Comparison of ENCODE assay signal across 8 mouse cellular contexts in genomic region chr5:52783251-52783620, GRCm38 (mm10). TPM values are rescaled to one million over a fixed set of nuclear protein-coding genes. Genes with fewer than 3 reads are reported as not detected.
DNase-seq lines count a peak whose midpoint lies in the region; ATAC-seq and TF ChIP-seq lines count a peak whose summit lies in the region.

No protein-coding gene starts in this region.

- DNase-seq in embryo, embryonic 10.5 days (ENCODE audit: low spot score): peak; percentile 65
- DNase-seq in embryo, embryonic 9.5 days (ENCODE audit: extremely low spot score): no peak
- peak in 1 of 3 experiments; percentile 14 for DNase-seq in liver, embryonic 14.5 days (ENCODE audit: low read depth in 3 of 3, low spot score in 3 of 3)
- no peak for DNase-seq in ovary, postnatal 10 days (ENCODE audit: low spot score)
- no peak for DNase-seq in thymus, postnatal 14 days
- no peak for DNase-seq in right cerebral cortex, postnatal 4 days

- H3K27me3 ChIP-seq in C2C12 (ENCODE audit: control insufficient read depth, insufficient read depth, insufficient read length): no peaks in the 10 kb centered on the region
- no peaks in the 10 kb centered on the region for H3K27me3 ChIP-seq in forebrain, embryonic 13.5 days
- no peaks in the 10 kb centered on the region for H3K27me3 ChIP-seq in liver, embryonic 14.5 days (ENCODE audit: control insufficient read depth, insufficient read depth, low read length)

- no peaks in the 10 kb centered on the region for H3K4me1 ChIP-seq in forebrain, embryonic 13.5 days
- peaks cover 5 to 7% of the 10 kb centered on the region in 2 experiments for H3K4me1 ChIP-seq in liver, embryonic 14.5 days (replicated peaks; ENCODE audit: control insufficient read depth in 2 of 2, insufficient read depth in 2 of 2, low read length in 1 of 2)

- peak overlapping the region; percentile 65 for H3K4me2 ChIP-seq in forebrain, embryonic 13.5 days
- peak overlapping the region; percentile 73 for H3K4me2 ChIP-seq in liver, embryonic 14.5 days (ENCODE audit: low read depth)

- H3K36me3 ChIP-seq in C2C12 (ENCODE audit: control insufficient read depth, insufficient read depth): peaks cover 18% of the 10 kb centered on the region
- peaks cover 9% of the 10 kb centered on the region; the same call in 1 of the 2 replicates for H3K36me3 ChIP-seq in forebrain, embryonic 13.5 days (ENCODE audit: poor library complexity, severe bottlenecking)
- no peaks in the 10 kb centered on the region for H3K36me3 ChIP-seq in liver, embryonic 14.5 days (replicated peaks; ENCODE audit: control insufficient read depth, insufficient read depth, low read depth)

- TF ChIP-seq EP300 in liver, embryonic 14.5 days (IDR thresholded peaks at IDR 0.05; ENCODE audit: low read depth): no peak

- H3K4me3 ChIP-seq in C2C12 (ENCODE audit: insufficient read depth, poor library complexity, severe bottlenecking): peak overlapping the region; percentile 60
- peak overlapping the region; percentile 72 for H3K4me3 ChIP-seq in forebrain, embryonic 13.5 days
- H3K4me3 ChIP-seq in liver, embryonic 14.5 days (ENCODE audit: insufficient read depth in 1 of 2, low read depth in 2 of 2, low read length in 2 of 2): peak overlapping the region; percentile 94 to 97

- H3K79me3 ChIP-seq in C2C12 (ENCODE audit: low read depth): peaks cover 19% of the 10 kb centered on the region

- 2% methylated on average over 9 of the region's 9 CpGs for WGBS in forebrain, embryonic 13.5 days
- WGBS in liver, embryonic 14.5 days (ENCODE audit: insufficient replicate concordance): 0% methylated on average over 9 of the region's 9 CpGs

- no peaks in the 10 kb centered on the region for H3K9me3 ChIP-seq in forebrain, embryonic 13.5 days (replicated peaks)
- H3K9me3 ChIP-seq in liver, embryonic 14.5 days (ENCODE audit: control insufficient read depth, low read length): no peaks in the 10 kb centered on the region

- peak overlapping the region; percentile 87 for H3ac ChIP-seq in C2C12 (ENCODE audit: control insufficient read depth, insufficient read length, low read depth)

- no peak for TF ChIP-seq CTCF in C2C12 (IDR thresholded peaks at IDR 0.05; ENCODE audit: control insufficient read depth, insufficient read depth, insufficient read length)
- TF ChIP-seq CTCF in liver, embryonic 14.5 days (IDR thresholded peaks at IDR 0.05; ENCODE audit: low read depth): no peak

- H3K9ac ChIP-seq in forebrain, embryonic 13.5 days: peak overlapping the region; percentile 84
- H3K9ac ChIP-seq in liver, embryonic 14.5 days (replicated peaks): peak overlapping the region; percentile 92

- no peak for ATAC-seq in forebrain, embryonic 13.5 days
- ATAC-seq in liver, embryonic 14.5 days (ENCODE audit: insufficient read depth): peak; percentile 50

- H3K27ac ChIP-seq in forebrain, embryonic 13.5 days: peak overlapping the region; percentile 66
- peak overlapping the region; percentile 16 for H3K27ac ChIP-seq in liver, embryonic 14.5 days

- peaks cover 41% of the 10 kb centered on the region for H3K79me2 ChIP-seq in C2C12 (ENCODE audit: control insufficient read depth, insufficient read depth)

TF ChIP-seq in C2C12, 6 proteins besides CTCF, POLR2A, EP300 and RAD21:
- TF ChIP-seq CEBPB (IDR thresholded peaks at IDR 0.05; ENCODE audit: low read depth) (no peak), MYOG (IDR thresholded peaks at IDR 0.05; ENCODE audit: control insufficient read depth, extremely low read depth, insufficient read length) (no peak), FOSL1 (IDR thresholded peaks at IDR 0.05; ENCODE audit: insufficient read depth, low read length, poor library complexity, severe bottlenecking) (no peak), MYOD1 (IDR thresholded peaks at IDR 0.05; ENCODE audit: control insufficient read depth, insufficient read length, low read depth) (no peak), USF1 (IDR thresholded peaks at IDR 0.05; ENCODE audit: low read depth) (no peak), MAX (IDR thresholded peaks at IDR 0.05) (no peak)
TF ChIP-seq in C2C12: peak in this region for 0.

RNA-seq across cellular contexts. Expression of gene Zcchc4, which starts 8.0 kb away (rescaled TPM):
- 9.7 TPM for polyA plus RNA-seq in C2C12 (2012; fragmentation: generic; extraction: Trizol)
- polyA plus RNA-seq in forebrain, embryonic 13.5 days (2015; fragmentation: Nextera tagmentation; extraction: Ambion mirVana): 14.7 and 15.6 TPM in 2 replicates
- polyA plus RNA-seq in liver, embryonic 14.5 days (2012; rRNA removed): 4.4 and 5.9 TPM in 2 replicates
- 5.8 and 6.2 TPM in 2 replicates for polyA plus RNA-seq in liver, embryonic 14.5 days (2014; fragmentation: Nextera tagmentation; extraction: Ambion mirVana)

RNA-seq across cellular contexts. Expression of gene Pi4k2b, which starts 41.9 kb away (rescaled TPM):
- polyA plus RNA-seq in C2C12 (2012; fragmentation: generic; extraction: Trizol): 17.2 TPM
- polyA plus RNA-seq in forebrain, embryonic 13.5 days (2015; fragmentation: Nextera tagmentation; extraction: Ambion mirVana): 6.7 and 8.6 TPM in 2 replicates
- 8.7 and 10.7 TPM in 2 replicates for polyA plus RNA-seq in liver, embryonic 14.5 days (2012; rRNA removed)
- polyA plus RNA-seq in liver, embryonic 14.5 days (2014; fragmentation: Nextera tagmentation; extraction: Ambion mirVana): 21.7 and 23.6 TPM in 2 replicates

RNA-seq across cellular contexts. Expression of gene Anapc4, which starts 50.6 kb away (rescaled TPM):
- polyA plus RNA-seq in C2C12 (2012; fragmentation: generic; extraction: Trizol): 41.3 TPM
- 112 and 121 TPM in 2 replicates for polyA plus RNA-seq in forebrain, embryonic 13.5 days (2015; fragmentation: Nextera tagmentation; extraction: Ambion mirVana)
- 10.9 and 23.3 TPM in 2 replicates for polyA plus RNA-seq in liver, embryonic 14.5 days (2012; rRNA removed)
- 26.9 and 29.8 TPM in 2 replicates for polyA plus RNA-seq in liver, embryonic 14.5 days (2014; fragmentation: Nextera tagmentation; extraction: Ambion mirVana)
